Mouse (Mus musculus) heart, embryonic 15.5 days (tissue): Measurements from ENCODE around the gene Camta1. TPM values are rescaled to one million over a fixed set of nuclear protein-coding genes. Genes with fewer than 3 reads are reported as not detected.

Experiments
- ATAC-seq: fragments of 200-750 bp; cut with Nextera tagmentation; replicated peaks from 2 replicates; pipeline ENCODE4 v1.8.0; 2017; ENCODE audit warnings: low read depth, moderate TSS enrichment; ENCODE audit not compliant: insufficient number of reproducible peaks, insufficient read depth, low FRiP score
- H3K27ac ChIP-seq: fragments of 300-500 bp; sonication (generic); 2 replicates; pipeline ENCODE4 v1.5.1; 2015; ENCODE audit warnings: mild to moderate bottlenecking, inconsistent platforms
- H3K27me3 ChIP-seq: fragments of 300-500 bp; sonication (generic); 2 replicates; pipeline ENCODE4 v1.6.1; 2015; ENCODE audit warnings: inconsistent platforms
- H3K36me3 ChIP-seq: fragments of 300-500 bp; sonication (generic); 2 replicates; pipeline ENCODE4 v1.6.1; 2015; ENCODE audit warnings: mild to moderate bottlenecking, inconsistent platforms
- H3K4me1 ChIP-seq: fragments of 300-500 bp; sonication (generic); replicated peaks from 2 replicates; pipeline ENCODE4 v1.6.1; 2015; ENCODE audit warnings: inconsistent platforms
- H3K4me2 ChIP-seq: fragments of 300-500 bp; sonication (generic); 2 replicates; pipeline ENCODE4 v1.6.1; 2015; ENCODE audit warnings: inconsistent platforms, mild to moderate bottlenecking, moderate library complexity
- H3K4me3 ChIP-seq: fragments of 300-500 bp; sonication (generic); 2 replicates; pipeline ENCODE4 v1.5.1; 2015; ENCODE audit warnings: mild to moderate bottlenecking, inconsistent platforms
- H3K9ac ChIP-seq: fragments of 300-500 bp; sonication (generic); 2 replicates; pipeline ENCODE4 v1.6.1; 2015; ENCODE audit warnings: mild to moderate bottlenecking, inconsistent platforms
- H3K9me3 ChIP-seq: fragments of 300-500 bp; sonication (generic); replicated peaks from 2 replicates; pipeline ENCODE4 v1.6.1; 2016; ENCODE audit warnings: inconsistent platforms
- WGBS: fragments of 180-500 bp; shearing (Covaris S2); methylation state at CpG from one replicate; pipeline ENCODE4 v1.1.7; 2015; ENCODE audit warnings: mixed read lengths; 5-methylcytosine and 5-hydroxymethylcytosine counted together
- polyA plus RNA-seq: library from polyadenylated mRNA; unstranded; fragments of >200 nt; fragmentation: Nextera tagmentation; extraction: Ambion mirVana; gene quantifications from 2 replicates; pipeline ENCODE4 v1.2.1, GENCODE M21; 2015

The Camta1 gene
- 116 and 165 TPM in 2 replicates for polyA plus RNA-seq

DNA sequence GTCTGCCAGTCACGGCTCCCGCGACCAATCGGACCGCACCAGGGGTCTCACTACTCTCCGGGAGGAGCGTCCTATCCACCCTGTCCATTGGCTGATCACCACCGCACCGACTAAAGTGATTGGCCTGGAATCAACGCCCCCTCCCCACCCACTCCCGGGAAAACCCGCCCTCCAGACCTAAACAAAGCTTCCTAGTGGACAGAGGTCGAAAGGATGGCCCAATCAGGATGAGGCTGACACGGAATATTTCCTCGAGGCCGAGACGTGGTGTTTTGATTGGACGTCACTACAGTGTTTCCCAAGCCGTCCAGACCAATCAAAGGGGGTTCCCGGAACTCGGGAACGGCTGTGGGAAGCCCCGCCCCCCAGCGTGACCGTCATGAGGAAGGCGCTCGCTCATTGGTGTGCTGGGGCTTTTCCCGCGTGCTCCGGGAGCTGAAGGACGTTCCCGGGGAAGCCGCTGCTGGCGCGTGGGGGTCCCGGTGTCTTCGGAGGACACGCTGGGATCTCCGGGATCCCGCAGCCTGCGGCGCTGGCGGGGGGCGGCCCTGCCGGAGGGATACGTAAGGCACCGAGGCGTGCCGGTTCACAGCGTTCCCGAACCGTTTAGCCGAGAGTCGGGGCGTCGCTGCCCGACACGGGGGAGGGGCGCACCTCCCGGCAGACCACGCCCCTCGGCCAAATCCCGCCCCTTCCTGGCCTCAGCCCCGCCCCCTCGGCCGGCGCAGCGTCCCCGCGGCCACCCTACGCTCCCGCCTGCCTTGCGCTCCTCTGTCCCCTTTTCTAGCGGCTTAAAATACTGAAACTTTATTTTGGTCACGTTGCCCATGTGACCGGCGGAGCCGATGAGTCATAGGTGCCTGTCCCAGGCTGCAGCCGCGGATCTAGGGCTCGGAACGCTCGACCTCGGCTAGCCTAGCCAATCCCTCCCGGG lies at the start of gene Camta1:
Gene Camta1, minus strand, starts transcription at position 71 of the 934 bp plus-strand sequence.
- Histone ChIP-seq H3K4me2 (peak within 1 kb of the TSS; percentile 94), H3K9me3 (no peaks in the 10 kb centered on the region), H3K9ac (peak within 1 kb of the TSS; percentile 88), H3K27me3 (no peaks in the 10 kb centered on the region), H3K27ac (peak within 1 kb of the TSS; percentile 98), H3K36me3 (no peaks in the 10 kb centered on the region), H3K4me3 (peak within 1 kb of the TSS; percentile 88), H3K4me1 (peaks cover 29% of the 10 kb centered on the region)
- peak; percentile 95 for ATAC-seq
- under 1% methylated on average over 85 of the region's 85 CpGs for WGBS

- Histone ChIP-seq H3K4me3 (no peak overlapping the region), H3K27ac (no peak overlapping the region), H3K4me2 (no peak overlapping the region), H3K4me1 (peaks cover 8% of the 10 kb centered on the region), H3K9me3 (no peaks in the 10 kb centered on the region), H3K27me3 (no peaks in the 10 kb centered on the region), H3K36me3 (no peaks in the 10 kb centered on the region), H3K9ac (no peak overlapping the region)
- 63% methylated on average over 8 of the region's 8 CpGs for WGBS
- no peak for ATAC-seq
These were observed 47.1 kb upstream of the Camta1 start for GRCm38 (mm10) chr4:151908809-151909208.

DNA sequence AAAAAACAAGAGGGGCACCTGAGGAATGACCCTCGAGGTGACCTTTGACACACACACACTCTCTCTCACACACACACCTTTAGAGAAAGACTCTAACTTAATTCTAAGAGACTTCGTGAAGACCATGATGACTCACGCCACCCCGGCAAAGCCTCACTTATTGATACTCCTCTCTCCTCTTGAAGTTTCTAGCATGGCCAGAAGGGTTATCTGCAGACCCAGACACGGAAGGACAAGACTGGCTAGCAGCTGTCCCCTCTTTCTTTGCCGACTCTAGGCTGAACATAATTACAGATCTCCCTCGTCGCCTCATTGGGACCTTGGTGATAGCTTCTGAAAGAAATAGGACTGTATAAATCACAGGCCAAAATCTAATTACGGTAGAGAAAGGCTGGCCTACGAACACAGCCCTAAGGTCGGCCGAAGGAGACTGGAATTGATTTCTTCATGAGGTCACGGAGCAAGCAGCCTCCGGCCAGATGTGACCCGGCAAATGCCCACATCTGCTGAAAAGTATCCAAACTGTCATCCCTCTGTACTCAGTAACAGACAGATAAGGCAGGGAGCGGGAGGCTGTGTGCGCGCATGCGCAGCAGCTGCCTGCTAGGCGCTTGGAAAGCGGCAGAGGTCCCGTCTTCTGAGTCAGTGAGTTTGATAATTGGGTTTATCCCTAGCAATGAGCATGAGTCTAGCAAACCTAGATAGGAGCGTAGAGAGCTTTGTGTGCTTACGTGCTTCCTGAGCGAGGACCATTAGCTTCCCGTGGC lies 46.1 kb upstream of the Camta1 start:
- 59% methylated on average over 26 of the region's 26 CpGs for WGBS
- H3K36me3 ChIP-seq: no peaks in the 10 kb centered on the region
- H3K9ac ChIP-seq: no peak overlapping the region
- no peak overlapping the region for H3K27ac ChIP-seq
- H3K4me3 ChIP-seq: peak overlapping the region; percentile 12; the same call in 1 of the 2 replicates
- H3K4me2 ChIP-seq: peak overlapping the region; percentile 39
- no peaks in the 10 kb centered on the region for H3K9me3 ChIP-seq
- no peaks in the 10 kb centered on the region for H3K27me3 ChIP-seq
- no peak for ATAC-seq
- peaks cover 17% of the 10 kb centered on the region for H3K4me1 ChIP-seq

GRCm38 (mm10) chr4:151905621-151906020 lies 43.9 kb upstream of the Camta1 start:
- Histone ChIP-seq H3K27ac (no peak overlapping the region), H3K27me3 (no peaks in the 10 kb centered on the region), H3K4me3 (no peak overlapping the region), H3K4me1 (peaks cover 28% of the 10 kb centered on the region), H3K9ac (no peak overlapping the region), H3K9me3 (no peaks in the 10 kb centered on the region), H3K4me2 (no peak overlapping the region), H3K36me3 (no peaks in the 10 kb centered on the region)
- ATAC-seq: no peak
- 71% methylated on average over 4 of the region's 4 CpGs for WGBS

GRCm38 (mm10) chr4:151904098-151904497 lies 42.4 kb upstream of the Camta1 start:
- H3K4me3 ChIP-seq: no peak overlapping the region
- peak; percentile 81 for ATAC-seq
- 16% methylated on average over 11 of the region's 11 CpGs for WGBS

DNA sequence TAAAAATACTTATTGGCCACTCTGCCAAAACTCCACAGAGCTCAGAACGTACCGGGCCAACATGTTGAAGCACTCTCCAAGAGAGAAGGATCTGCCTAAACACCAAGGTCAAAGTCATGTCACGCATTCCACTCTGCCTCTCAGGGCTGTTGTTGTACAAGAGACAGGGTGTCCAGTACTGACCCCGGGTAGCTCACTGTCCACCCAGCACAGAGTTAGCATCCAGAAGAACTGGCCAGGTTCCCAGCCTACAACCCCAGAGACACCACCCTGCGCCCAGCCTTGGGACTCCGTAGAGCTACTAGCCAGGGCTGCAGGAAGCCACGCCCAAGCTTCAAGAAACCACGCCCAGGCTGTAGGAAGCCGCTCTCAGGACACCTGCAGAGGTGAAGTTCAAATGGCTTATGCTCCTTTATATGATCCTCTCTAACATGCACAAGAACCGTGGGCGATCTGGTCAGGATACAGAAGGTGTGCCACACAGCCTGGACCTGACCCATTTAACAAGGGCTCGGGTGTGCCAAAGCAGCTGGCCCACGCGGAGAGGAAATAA lies 41.1 kb upstream of the Camta1 start:
- 38% methylated on average over 14 of the region's 14 CpGs for WGBS
- Histone ChIP-seq H3K4me1 (peaks cover 28% of the 10 kb centered on the region), H3K36me3 (no peaks in the 10 kb centered on the region), H3K27me3 (no peaks in the 10 kb centered on the region), H3K4me2 (peak overlapping the region; percentile 44), H3K9me3 (no peaks in the 10 kb centered on the region; the same call in 1 of the 2 replicates), H3K27ac (peak overlapping the region; percentile 78), H3K4me3 (no peak overlapping the region), H3K9ac (no peak overlapping the region)
- peak; percentile 73 for ATAC-seq

More at GRCm38 (mm10) chr4:151904098-151904497, 42.4 kb upstream of the Camta1 start:
- no peaks in the 10 kb centered on the region; the same call in 1 of the 2 replicates for H3K9me3 ChIP-seq
- no peak overlapping the region for H3K4me2 ChIP-seq
- H3K27me3 ChIP-seq: no peaks in the 10 kb centered on the region
- H3K9ac ChIP-seq: no peak overlapping the region
- no peaks in the 10 kb centered on the region for H3K36me3 ChIP-seq
- H3K27ac ChIP-seq: peak overlapping the region; percentile 31
- H3K4me1 ChIP-seq: peaks cover 28% of the 10 kb centered on the region

- Histone ChIP-seq H3K36me3 (no peaks in the 10 kb centered on the region), H3K4me2 (no peak overlapping the region; the same call in 1 of the 2 replicates), H3K27ac (peak overlapping the region; percentile 78), H3K9me3 (no peaks in the 10 kb centered on the region; the same call in 1 of the 2 replicates), H3K9ac (no peak overlapping the region), H3K4me1 (peaks cover 28% of the 10 kb centered on the region), H3K27me3 (no peaks in the 10 kb centered on the region), H3K4me3 (no peak overlapping the region)
- ATAC-seq: no peak
- 68% methylated on average over 17 of the region's 17 CpGs for WGBS
These were observed 40.5 kb upstream of the Camta1 start for GRCm38 (mm10) chr4:151902046-151902688.

DNA sequence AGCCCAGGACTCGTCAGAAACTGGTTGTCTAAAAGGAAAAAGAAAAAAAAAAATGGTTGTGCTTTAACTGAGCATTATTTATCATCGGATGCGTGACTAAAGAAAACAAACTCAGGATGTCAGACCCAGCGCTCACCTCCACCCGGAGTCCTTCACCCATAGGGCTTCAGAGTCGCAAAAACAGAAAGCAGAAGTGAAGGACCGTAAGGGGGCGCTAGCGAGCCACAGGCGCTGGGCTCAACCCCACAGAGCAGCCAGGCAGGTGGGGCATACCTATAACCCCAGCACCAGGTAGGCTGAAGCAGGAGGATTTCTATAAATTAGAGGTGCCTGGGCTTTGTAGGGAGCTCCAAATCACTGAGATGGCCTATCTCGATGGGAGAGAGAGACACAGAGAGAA lies 39.7 kb upstream of the Camta1 start:
- no peaks in the 10 kb centered on the region for H3K36me3 ChIP-seq
- H3K9ac ChIP-seq: no peak overlapping the region
- 54% methylated on average over 11 of the region's 11 CpGs for WGBS
- no peaks in the 10 kb centered on the region for H3K27me3 ChIP-seq
- H3K9me3 ChIP-seq: no peaks in the 10 kb centered on the region; the same call in 1 of the 2 replicates
- no peak overlapping the region for H3K4me3 ChIP-seq
- no peak overlapping the region for H3K4me2 ChIP-seq
- peaks cover 28% of the 10 kb centered on the region for H3K4me1 ChIP-seq
- no peak for ATAC-seq
- H3K27ac ChIP-seq: no peak overlapping the region

DNA sequence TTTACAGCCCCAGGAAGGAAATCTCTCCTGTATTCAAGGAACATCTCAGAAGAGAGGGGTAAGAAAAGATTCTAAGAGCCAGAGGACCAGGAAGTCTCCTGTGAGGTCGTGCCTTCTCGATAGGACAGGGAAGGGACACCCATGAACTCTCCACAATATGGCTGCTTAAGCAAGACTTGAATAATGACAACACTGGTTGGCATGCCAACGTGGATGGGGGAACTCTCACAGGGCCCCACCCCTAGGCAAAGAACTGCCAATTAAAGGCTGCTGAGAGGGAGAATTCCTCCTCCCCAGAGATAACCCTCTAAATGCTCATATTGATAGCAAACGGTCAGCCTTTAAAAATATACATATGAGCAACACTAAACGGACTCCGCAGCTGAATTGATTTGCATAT lies 39.1 kb upstream of the Camta1 start:
- Histone ChIP-seq H3K36me3 (no peaks in the 10 kb centered on the region), H3K4me3 (no peak overlapping the region), H3K27ac (no peak overlapping the region), H3K4me2 (no peak overlapping the region), H3K27me3 (no peaks in the 10 kb centered on the region), H3K9ac (no peak overlapping the region), H3K4me1 (peaks cover 28% of the 10 kb centered on the region), H3K9me3 (peaks cover under 1% of the 10 kb centered on the region; the same call in 1 of the 2 replicates)
- ATAC-seq: no peak
- WGBS: 77% methylated on average over 6 of the region's 6 CpGs

DNA sequence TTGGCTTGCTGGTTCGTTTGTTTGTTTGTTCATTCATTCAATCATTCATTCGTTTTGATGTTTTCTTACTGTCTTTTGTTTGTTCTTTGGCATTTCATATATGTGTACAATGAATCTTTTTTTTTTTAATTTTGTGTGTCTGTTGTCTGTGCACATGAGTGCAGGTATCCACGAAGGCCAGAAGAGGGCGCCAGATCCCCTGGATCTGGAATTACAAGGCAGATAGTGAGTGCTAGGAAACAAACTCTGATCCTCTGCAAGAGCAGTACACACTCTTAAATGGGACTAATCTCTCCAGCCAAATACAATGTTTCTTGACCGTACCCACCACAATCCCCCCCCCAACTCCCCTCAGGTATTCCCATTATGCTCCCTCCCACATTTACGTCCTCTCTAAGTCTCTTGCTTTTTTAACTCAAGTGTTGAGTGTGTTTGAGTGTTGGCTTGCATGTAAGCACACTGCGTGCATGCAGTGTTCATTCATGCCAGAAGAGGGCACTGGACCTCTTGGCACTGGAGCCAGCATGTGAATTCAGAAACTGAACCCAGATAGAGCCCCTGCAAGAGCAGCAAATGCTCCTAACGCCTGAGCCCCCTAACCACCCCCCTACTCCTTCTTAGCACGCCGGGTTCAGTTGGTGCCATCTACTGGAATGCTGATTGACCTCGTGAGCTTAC lies 38.2 kb upstream of the Camta1 start:
- no peaks in the 10 kb centered on the region for H3K27me3 ChIP-seq
- no peak for ATAC-seq
- no peak overlapping the region for H3K9ac ChIP-seq
- peaks cover 4% of the 10 kb centered on the region; the same call in 1 of the 2 replicates for H3K9me3 ChIP-seq
- no peak overlapping the region for H3K4me3 ChIP-seq
- H3K27ac ChIP-seq: no peak overlapping the region
- H3K36me3 ChIP-seq: no peaks in the 10 kb centered on the region
- no peak overlapping the region for H3K4me2 ChIP-seq
- peaks cover 28% of the 10 kb centered on the region for H3K4me1 ChIP-seq
- 67% methylated on average over 11 of the region's 11 CpGs for WGBS
